Mouse (Mus musculus) ES-Bruce4 (cell line): ENCODE data around the gene Plxna1.

Source experiments
- CTCF ChIP-seq: IDR thresholded peaks from one replicate; pipeline ENCODE4 v1.8.1; 2011; ENCODE audit warnings: low read depth, low read length
- EP300 ChIP-seq: IDR thresholded peaks from 2 replicates; pipeline ENCODE4 v1.6.1; 2011; ENCODE audit warnings: low read depth, low read length; ENCODE audit not compliant: insufficient read depth
- POLR2A ChIP-seq: IDR thresholded peaks from one replicate; pipeline ENCODE4 v1.8.1; 2011; ENCODE audit warnings: low read length; ENCODE audit not compliant: insufficient read depth

- no peak for TF ChIP-seq CTCF
- TF ChIP-seq POLR2A = no peak
- TF ChIP-seq EP300 = no peak
These were observed 31.4 kb upstream of the Plxna1 start for GRCm38 (mm10) chr6:89393820-89394219.
